Mouse (Mus musculus) heart, postnatal 0 days (tissue): ENCODE measurements around the gene Aco2. TPM values are rescaled to one million over a fixed set of nuclear protein-coding genes. Genes with fewer than 3 reads are reported as not detected.
"Not testable (repeated sequence)": the region's sequence is repeated elsewhere in the genome, so short reads cannot be mapped to it uniquely, and the experiment has no call there.

ENCODE experiments used
- ATAC-seq: fragments of 200-750 bp; cut with Nextera tagmentation; 2 replicates; pipeline ENCODE4 v1.8.0; 2017; ENCODE audit warnings: low read depth, moderate number of reproducible peaks, moderate library complexity; ENCODE audit not compliant: insufficient read depth
- DNase-seq: peaks from one replicate; pipeline ENCODE4 v3.0.0-alpha.2; 2016; ENCODE audit warnings: low spot score
- H3K27ac ChIP-seq: fragments of 300-500 bp; sonication (generic); 2 replicates; pipeline ENCODE4 v1.5.1; 2014; ENCODE audit warnings: low read depth, mild to moderate bottlenecking
- H3K27me3 ChIP-seq: fragments of 300-500 bp; sonication (generic); 2 replicates; pipeline ENCODE4 v1.6.1; 2014; ENCODE audit warnings: low read length, mixed read lengths; ENCODE audit not compliant: control insufficient read depth, insufficient read depth
- H3K36me3 ChIP-seq: fragments of 300-500 bp; sonication (generic); replicated peaks from 2 replicates; pipeline ENCODE4 v1.6.1; 2014; ENCODE audit warnings: low read length, mixed read lengths; ENCODE audit not compliant: control insufficient read depth, insufficient read depth
- H3K4me1 ChIP-seq: fragments of 300-500 bp; sonication (generic); 2 replicates; pipeline ENCODE4 v1.6.1; 2014; ENCODE audit warnings: antibody characterized with exemption; ENCODE audit not compliant: control insufficient read depth, insufficient read depth
- H3K4me2 ChIP-seq: fragments of 300-500 bp; sonication (generic); 2 replicates; pipeline ENCODE4 v1.6.1; 2014; ENCODE audit warnings: low read depth, mild to moderate bottlenecking, low read length, moderate library complexity
- H3K4me3 ChIP-seq: fragments of 300-500 bp; sonication (generic); 2 replicates; pipeline ENCODE4 v1.5.1; 2014; ENCODE audit warnings: low read depth, low read length
- H3K9ac ChIP-seq: fragments of 300-500 bp; sonication (generic); replicated peaks from 2 replicates; pipeline ENCODE4 v1.6.1; 2014; ENCODE audit warnings: low read depth, low read length, mixed read lengths
- H3K9me3 ChIP-seq: fragments of 300-500 bp; sonication (generic); replicated peaks from 2 replicates; pipeline ENCODE4 v1.6.1; 2016; ENCODE audit warnings: low read length; ENCODE audit not compliant: control insufficient read depth
- CTCF ChIP-seq: IDR thresholded peaks from 2 replicates; pipeline ENCODE4 v1.5.1; 2016; ENCODE audit warnings: antibody characterized with exemption, control low read depth, low read depth
- EP300 ChIP-seq: IDR thresholded peaks from 2 replicates; pipeline ENCODE4 v1.6.1; 2016; ENCODE audit warnings: antibody characterized with exemption, low read depth
- WGBS: fragments of 180-500 bp; shearing (Covaris S2); extraction: QIAGEN DNeasy Blood & Tissue Kit; methylation state at CpG from one replicate; pipeline ENCODE4 v1.1.7; 2014; 5-methylcytosine and 5-hydroxymethylcytosine counted together
- polyA plus RNA-seq: library from polyadenylated mRNA; unstranded; fragments of >200 nt; fragmentation: Nextera tagmentation; extraction: Ambion mirVana; gene quantifications from 2 replicates; pipeline ENCODE4 v1.2.1, GENCODE M21; 2015
- total RNA-seq: library from RNA; depleted of rRNA; stranded (reverse); fragments of >200 nt; gene quantifications from 2 replicates; pipeline ENCODE4 v1.2.3, GENCODE M21; 2014; ENCODE audit warnings: low replicate concordance

Aco2 gene
- total and polyA plus RNA-seq, 2 experiments from 2014 or later = 1,040 to 2,039 TPM

DNA sequence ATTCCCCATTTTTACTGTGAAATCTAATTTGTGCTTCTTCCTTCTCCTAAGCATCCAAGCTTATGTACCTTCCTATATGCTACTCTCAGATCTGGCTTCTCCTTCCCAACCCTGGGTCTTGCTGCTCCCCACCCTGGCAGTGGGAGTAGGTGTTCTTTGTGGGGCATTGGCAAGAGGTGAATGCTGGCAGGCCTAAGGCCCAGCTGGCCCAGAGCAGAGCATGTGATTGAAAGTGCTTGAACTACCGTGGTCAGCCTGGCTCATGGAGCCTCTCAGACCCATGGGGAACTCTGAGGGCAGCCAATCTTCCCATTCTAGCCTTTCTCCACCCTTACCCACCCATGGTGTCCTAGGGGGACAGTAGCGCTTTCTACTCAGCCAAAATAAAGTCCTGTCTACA lies 24.3 kb downstream of the Aco2 start:
- H3K4me3 ChIP-seq = no peak overlapping the region
- TF ChIP-seq EP300 (no peak), CTCF (no peak)
- DNase-seq (no peak), ATAC-seq (no peak)
- peaks cover 69% of the 10 kb centered on the region for H3K36me3 ChIP-seq
- H3K4me2 ChIP-seq = no peak overlapping the region
- WGBS = 51% methylated on average over 2 of the region's 2 CpGs
- no peaks in the 10 kb centered on the region for H3K9me3 ChIP-seq
- no peak overlapping the region for H3K9ac ChIP-seq
- no peaks in the 10 kb centered on the region for H3K27me3 ChIP-seq
- no peak overlapping the region for H3K27ac ChIP-seq
- H3K4me1 ChIP-seq = peaks cover 9% of the 10 kb centered on the region; the same call in 1 of the 2 replicates

- Histone ChIP-seq H3K27me3 (no peaks in the 10 kb centered on the region), H3K9ac (no peak overlapping the region), H3K4me1 (peaks cover 9% of the 10 kb centered on the region; the same call in 1 of the 2 replicates), H3K9me3 (no peaks in the 10 kb centered on the region), H3K4me2 (no peak overlapping the region), H3K4me3 (no peak overlapping the region), H3K36me3 (peaks cover 71% of the 10 kb centered on the region), H3K27ac (0 out of 2 replicates have a peak overlapping the region, but pooled peaks have one; percentile 49)
- ATAC-seq (no peak), DNase-seq (no peak)
- 90% methylated on average over 5 of the region's 5 CpGs for WGBS
- TF ChIP-seq CTCF = no peak
- no peak for TF ChIP-seq EP300
Measured at GRCm38 (mm10) chr15:81897607-81898285, 25.6 kb downstream of the Aco2 start.

- H3K9me3 ChIP-seq = no peaks in the 10 kb centered on the region
- ATAC-seq = peak; percentile 83
- H3K4me2 ChIP-seq = no peak overlapping the region
- peaks cover 76% of the 10 kb centered on the region for H3K36me3 ChIP-seq
- peak; percentile 53 for DNase-seq
- no peak overlapping the region for H3K9ac ChIP-seq
- 30% methylated on average over 2 of the region's 2 CpGs for WGBS
- no peak overlapping the region for H3K4me3 ChIP-seq
- peak overlapping the region; percentile 49 for H3K27ac ChIP-seq
- no peaks in the 10 kb centered on the region for H3K27me3 ChIP-seq
- no peak for TF ChIP-seq CTCF
- no peak for TF ChIP-seq EP300
- peaks cover 9% of the 10 kb centered on the region; the same call in 1 of the 2 replicates for H3K4me1 ChIP-seq
Measured at GRCm38 (mm10) chr15:81898751-81899150, 26.6 kb downstream of the Aco2 start.

DNA sequence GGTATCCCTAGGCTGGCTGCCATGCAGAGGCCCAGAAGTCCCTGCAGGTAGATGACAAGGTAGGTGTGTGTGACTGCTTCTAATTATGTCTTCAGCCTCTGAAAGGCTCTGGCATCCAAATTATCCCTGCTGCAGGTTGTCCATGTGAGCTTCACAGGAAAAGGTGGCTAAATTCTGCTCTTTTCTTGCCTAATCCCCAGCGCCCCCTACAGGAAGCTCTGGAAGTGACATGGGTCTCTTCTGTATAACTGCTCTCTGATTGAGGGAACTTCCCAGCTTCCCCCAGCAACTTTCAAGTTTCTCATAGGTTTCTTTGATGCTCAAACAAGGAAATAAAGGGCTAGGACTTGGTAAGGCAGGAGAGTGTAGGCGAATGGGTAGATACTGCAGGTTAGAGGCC lies 32.8 kb downstream of the Aco2 start:
- H3K9me3 ChIP-seq = no peaks in the 10 kb centered on the region
- no peaks in the 10 kb centered on the region for H3K4me1 ChIP-seq
- DNase-seq (peak; percentile 46), ATAC-seq (peak; percentile 27; the same call in 1 of the 2 replicates)
- no peak overlapping the region for H3K27ac ChIP-seq
- H3K36me3 ChIP-seq = peaks cover 96% of the 10 kb centered on the region
- no peak overlapping the region for H3K4me2 ChIP-seq
- 35% methylated on average over 2 of the region's 2 CpGs for WGBS
- H3K4me3 ChIP-seq = no peak overlapping the region
- no peak overlapping the region for H3K9ac ChIP-seq
- no peaks in the 10 kb centered on the region for H3K27me3 ChIP-seq
- peak; percentile 71 for TF ChIP-seq CTCF
- no peak for TF ChIP-seq EP300

- TF ChIP-seq EP300 = no peak
- TF ChIP-seq CTCF = no peak
Measured at GRCm38 (mm10) chr15:81907953-81908352, 35.8 kb downstream of the Aco2 start.

GRCm38 (mm10) chr15:81908767-81909166 lies 36.7 kb downstream of the Aco2 start:
- 87% methylated on average over 4 of the region's 4 CpGs for whole genome bisulfite sequencing
- not testable (repeated sequence) for DNase-seq, H3K4me2 ChIP-seq, H3K27me3 ChIP-seq, H3K9ac ChIP-seq, H3K4me1 ChIP-seq, H3K9me3 ChIP-seq, ATAC-seq, H3K4me3 ChIP-seq, H3K27ac ChIP-seq
- peak; percentile 13; the same call in 1 of the 2 replicates for TF ChIP-seq CTCF
- H3K36me3 ChIP-seq = peaks cover 96% of the 10 kb centered on the region

More at GRCm38 (mm10) chr15:81907953-81908352, 35.8 kb downstream of the Aco2 start:
- H3K9ac ChIP-seq = no peak overlapping the region
- DNase-seq (no peak), ATAC-seq (no peak)
- no peaks in the 10 kb centered on the region for H3K27me3 ChIP-seq
- 76% methylated on average over 8 of the region's 8 CpGs for WGBS
- no peaks in the 10 kb centered on the region for H3K4me1 ChIP-seq
- H3K9me3 ChIP-seq = no peaks in the 10 kb centered on the region
- H3K27ac ChIP-seq = no peak overlapping the region
- H3K4me2 ChIP-seq = no peak overlapping the region
- peaks cover 96% of the 10 kb centered on the region for H3K36me3 ChIP-seq
- H3K4me3 ChIP-seq = no peak overlapping the region
